Mouse (Mus musculus): ENCODE results near the gene RPS10-NUDT3. TPM values are rescaled to one million over a fixed set of nuclear protein-coding genes. Genes with fewer than 3 reads are reported as not detected.

RPS10-NUDT3 gene
- polyA plus RNA-seq, 1 experiment from 2014 or later: not detected

GRCm38 (mm10) chr17:27623360-27624326 lies 11.4 kb downstream of the RPS10-NUDT3 start, which contains the start of gene Nudt3:
TSS of gene Nudt3 (minus strand) at chr17:27623495.
- DNase-seq (ENCODE audit: low spot score) (peak; percentile 96), ATAC-seq (ENCODE audit: low FRiP score) (peak; percentile 89)
- peak within 1 kb of the TSS; percentile 99 for H3K4me3 ChIP-seq (ENCODE audit: low read depth, low read length)
- H3K36me3 ChIP-seq (ENCODE audit: control insufficient read depth, insufficient read depth, low read length): no peaks in the 10 kb centered on the region
- H3K9ac ChIP-seq (ENCODE audit: low read depth, low read length): peak within 1 kb of the TSS; percentile 99
- H3K4me2 ChIP-seq (replicated peaks; ENCODE audit: low read depth, low read length): peak within 1 kb of the TSS; percentile 67
- H3K9me3 ChIP-seq (ENCODE audit: control insufficient read depth, low read length): no peaks in the 10 kb centered on the region
- peaks cover 9% of the 10 kb centered on the region for H3K4me1 ChIP-seq (replicated peaks; ENCODE audit: control insufficient read depth, insufficient read depth, low read length)
- H3K27ac ChIP-seq (ENCODE audit: low read depth, low read length): peak within 1 kb of the TSS; percentile 99
- no peaks in the 10 kb centered on the region for H3K27me3 ChIP-seq (ENCODE audit: control insufficient read depth, insufficient read depth, low read length)
- 9% methylated on average over 84 of the region's 91 CpGs for WGBS

GRCm38 (mm10) chr17:27622611-27623359 lies 12.2 kb downstream of the RPS10-NUDT3 start:
- no peaks in the 10 kb centered on the region for H3K36me3 ChIP-seq (ENCODE audit: control insufficient read depth, insufficient read depth, low read length)
- DNase-seq (ENCODE audit: low spot score) (peak; percentile 80), ATAC-seq (ENCODE audit: low FRiP score) (peak; percentile 43)
- H3K9ac ChIP-seq (ENCODE audit: low read depth, low read length): peak overlapping the region; percentile 99
- peaks cover 9% of the 10 kb centered on the region for H3K4me1 ChIP-seq (replicated peaks; ENCODE audit: control insufficient read depth, insufficient read depth, low read length)
- no peaks in the 10 kb centered on the region for H3K9me3 ChIP-seq (ENCODE audit: control insufficient read depth, low read length)
- H3K27ac ChIP-seq (ENCODE audit: low read depth, low read length): peak overlapping the region; percentile 99
- H3K27me3 ChIP-seq (ENCODE audit: control insufficient read depth, insufficient read depth, low read length): no peaks in the 10 kb centered on the region
- 1% methylated on average over 51 of the region's 80 CpGs for WGBS
- peak overlapping the region; percentile 67 for H3K4me2 ChIP-seq (replicated peaks; ENCODE audit: low read depth, low read length)
- H3K4me3 ChIP-seq (ENCODE audit: low read depth, low read length): peak overlapping the region; percentile 99

GRCm38 (mm10) chr17:27621705-27622531 lies 13.1 kb downstream of the RPS10-NUDT3 start:
- 0 out of 2 replicates have a peak, but pooled peaks cover 1% of the 10 kb centered on the region for H3K36me3 ChIP-seq (ENCODE audit: control insufficient read depth, insufficient read depth, low read length)
- H3K27me3 ChIP-seq (ENCODE audit: control insufficient read depth, insufficient read depth, low read length): no peaks in the 10 kb centered on the region
- peak overlapping the region; percentile 99 for H3K4me3 ChIP-seq (ENCODE audit: low read depth, low read length)
- peak overlapping the region; percentile 67 for H3K4me2 ChIP-seq (replicated peaks; ENCODE audit: low read depth, low read length)
- H3K9ac ChIP-seq (ENCODE audit: low read depth, low read length): peak overlapping the region; percentile 99
- H3K27ac ChIP-seq (ENCODE audit: low read depth, low read length): peak overlapping the region; percentile 99
- H3K4me1 ChIP-seq (replicated peaks; ENCODE audit: control insufficient read depth, insufficient read depth, low read length): peaks cover 9% of the 10 kb centered on the region
- H3K9me3 ChIP-seq (ENCODE audit: control insufficient read depth, low read length): no peaks in the 10 kb centered on the region
- DNase-seq (ENCODE audit: low spot score) (peak; percentile 66), ATAC-seq (ENCODE audit: low FRiP score) (peak; percentile 34; the same call in 1 of the 2 replicates)
- WGBS: 3% methylated on average over 23 of the region's 23 CpGs

- DNase-seq (ENCODE audit: low spot score) (no peak), ATAC-seq (ENCODE audit: low FRiP score) (no peak)
- WGBS: 57% methylated on average over 8 of the region's 8 CpGs
- H3K4me3 ChIP-seq (ENCODE audit: low read depth, low read length): peak overlapping the region; percentile 99
- H3K4me2 ChIP-seq (replicated peaks; ENCODE audit: low read depth, low read length): peak overlapping the region; percentile 67
- H3K27me3 ChIP-seq (ENCODE audit: control insufficient read depth, insufficient read depth, low read length): no peaks in the 10 kb centered on the region
- H3K9ac ChIP-seq (ENCODE audit: low read depth, low read length): peak overlapping the region; percentile 38
- 0 out of 2 replicates have a peak, but pooled peaks cover 4% of the 10 kb centered on the region for H3K36me3 ChIP-seq (ENCODE audit: control insufficient read depth, insufficient read depth, low read length)
- peaks cover 9% of the 10 kb centered on the region for H3K4me1 ChIP-seq (replicated peaks; ENCODE audit: control insufficient read depth, insufficient read depth, low read length)
- H3K9me3 ChIP-seq (ENCODE audit: control insufficient read depth, low read length): no peaks in the 10 kb centered on the region
- no peak overlapping the region for H3K27ac ChIP-seq (ENCODE audit: low read depth, low read length)
Observed at GRCm38 (mm10) chr17:27621161-27621560, 13.9 kb downstream of the RPS10-NUDT3 start.

GRCm38 (mm10) chr17:27615388-27615787 lies 19.6 kb downstream of the RPS10-NUDT3 start:
- no peak overlapping the region for H3K27ac ChIP-seq (ENCODE audit: low read depth, low read length)
- H3K9ac ChIP-seq (ENCODE audit: low read depth, low read length): no peak overlapping the region
- H3K4me3 ChIP-seq (ENCODE audit: low read depth, low read length): no peak overlapping the region
- 80% methylated on average over 7 of the region's 7 CpGs for WGBS
- H3K4me1 ChIP-seq (replicated peaks; ENCODE audit: control insufficient read depth, insufficient read depth, low read length): peaks cover 2% of the 10 kb centered on the region; the same call in 1 of the 2 replicates
- 0 out of 2 replicates have a peak, but pooled peaks cover 4% of the 10 kb centered on the region for H3K36me3 ChIP-seq (ENCODE audit: control insufficient read depth, insufficient read depth, low read length)
- no peak for DNase-seq (ENCODE audit: low spot score)
- H3K9me3 ChIP-seq (ENCODE audit: control insufficient read depth, low read length): no peaks in the 10 kb centered on the region
- no peak overlapping the region for H3K4me2 ChIP-seq (replicated peaks; ENCODE audit: low read depth, low read length)
- H3K27me3 ChIP-seq (ENCODE audit: control insufficient read depth, insufficient read depth, low read length): no peaks in the 10 kb centered on the region
- no peak for ATAC-seq (ENCODE audit: low FRiP score)

GRCm38 (mm10) chr17:27613016-27613415 lies 22.0 kb downstream of the RPS10-NUDT3 start:
- Histone ChIP-seq H3K27me3 (ENCODE audit: control insufficient read depth, insufficient read depth, low read length) (no peaks in the 10 kb centered on the region), H3K9ac (ENCODE audit: low read depth, low read length) (no peak overlapping the region)

GRCm38 (mm10) chr17:27611994-27612393 lies 23.0 kb downstream of the RPS10-NUDT3 start:
- no peak overlapping the region for H3K4me3 ChIP-seq (ENCODE audit: low read depth, low read length)
- no peak overlapping the region for H3K9ac ChIP-seq (ENCODE audit: low read depth, low read length)
- no peak overlapping the region for H3K27ac ChIP-seq (ENCODE audit: low read depth, low read length)
- WGBS: 83% methylated on average over 5 of the region's 5 CpGs
- H3K9me3 ChIP-seq (ENCODE audit: control insufficient read depth, low read length): no peaks in the 10 kb centered on the region
- H3K27me3 ChIP-seq (ENCODE audit: control insufficient read depth, insufficient read depth, low read length): no peaks in the 10 kb centered on the region
- H3K36me3 ChIP-seq (ENCODE audit: control insufficient read depth, insufficient read depth, low read length): 0 out of 2 replicates have a peak, but pooled peaks cover 4% of the 10 kb centered on the region
- DNase-seq (ENCODE audit: low spot score) (no peak), ATAC-seq (ENCODE audit: low FRiP score) (no peak)
- no peaks in the 10 kb centered on the region; the same call in 1 of the 2 replicates for H3K4me1 ChIP-seq (replicated peaks; ENCODE audit: control insufficient read depth, insufficient read depth, low read length)
- H3K4me2 ChIP-seq (replicated peaks; ENCODE audit: low read depth, low read length): no peak overlapping the region

More at GRCm38 (mm10) chr17:27613016-27613415, 22.0 kb downstream of the RPS10-NUDT3 start:
- H3K4me2 ChIP-seq (replicated peaks; ENCODE audit: low read depth, low read length): no peak overlapping the region
- 86% methylated on average over 4 of the region's 4 CpGs for WGBS
- no peaks in the 10 kb centered on the region for H3K9me3 ChIP-seq (ENCODE audit: control insufficient read depth, low read length)
- DNase-seq (ENCODE audit: low spot score) (no peak), ATAC-seq (ENCODE audit: low FRiP score) (no peak)
- no peaks in the 10 kb centered on the region; the same call in 1 of the 2 replicates for H3K4me1 ChIP-seq (replicated peaks; ENCODE audit: control insufficient read depth, insufficient read depth, low read length)
- 0 out of 2 replicates have a peak, but pooled peaks cover 4% of the 10 kb centered on the region for H3K36me3 ChIP-seq (ENCODE audit: control insufficient read depth, insufficient read depth, low read length)
- no peak overlapping the region for H3K4me3 ChIP-seq (ENCODE audit: low read depth, low read length)
- no peak overlapping the region for H3K27ac ChIP-seq (ENCODE audit: low read depth, low read length)

GRCm38 (mm10) chr17:27611519-27611884 lies 23.5 kb downstream of the RPS10-NUDT3 start:
- ATAC-seq (ENCODE audit: low FRiP score) (no peak), DNase-seq (ENCODE audit: low spot score) (no peak)
- no peak overlapping the region for H3K4me2 ChIP-seq (replicated peaks; ENCODE audit: low read depth, low read length)
- 78% methylated on average over 3 of the region's 3 CpGs for WGBS
- H3K4me3 ChIP-seq (ENCODE audit: low read depth, low read length): no peak overlapping the region
- H3K27me3 ChIP-seq (ENCODE audit: control insufficient read depth, insufficient read depth, low read length): no peaks in the 10 kb centered on the region
- H3K4me1 ChIP-seq (replicated peaks; ENCODE audit: control insufficient read depth, insufficient read depth, low read length): no peaks in the 10 kb centered on the region; the same call in 1 of the 2 replicates
- no peak overlapping the region for H3K9ac ChIP-seq (ENCODE audit: low read depth, low read length)
- H3K9me3 ChIP-seq (ENCODE audit: control insufficient read depth, low read length): no peaks in the 10 kb centered on the region
- no peaks in the 10 kb centered on the region for H3K36me3 ChIP-seq (ENCODE audit: control insufficient read depth, insufficient read depth, low read length)
- H3K27ac ChIP-seq (ENCODE audit: low read depth, low read length): no peak overlapping the region
